Mouse (Mus musculus) yolk sac, embryonic 10.5 days (tissue): ENCODE data around the gene Sobp.

ENCODE experiments used
- DNase-seq: peaks from one replicate; pipeline ENCODE4 v3.0.0-alpha.2; 2017; ENCODE audit warnings: low spot score

Gene Sobp

DNA sequence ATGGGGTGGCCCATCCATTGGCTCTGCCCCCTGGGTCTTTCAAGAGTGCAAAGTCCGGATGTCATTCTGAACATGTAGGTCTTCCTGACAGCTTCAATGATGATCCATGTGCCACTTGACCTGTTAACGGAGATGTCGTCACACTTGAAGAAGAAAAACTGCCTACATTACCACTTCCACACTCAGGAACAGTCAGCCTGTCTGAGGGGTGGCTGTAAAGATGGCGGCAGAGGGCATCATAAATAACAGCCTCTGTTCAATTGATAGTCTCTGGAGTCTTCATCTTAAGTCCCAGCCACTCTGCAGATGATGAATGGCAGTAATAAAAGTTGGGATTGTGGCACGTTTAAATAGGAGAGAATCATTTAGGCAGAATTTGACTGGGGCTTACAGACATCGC is 87.4 kb downstream of the Sobp start:
- DNase-seq: no peak

DNA sequence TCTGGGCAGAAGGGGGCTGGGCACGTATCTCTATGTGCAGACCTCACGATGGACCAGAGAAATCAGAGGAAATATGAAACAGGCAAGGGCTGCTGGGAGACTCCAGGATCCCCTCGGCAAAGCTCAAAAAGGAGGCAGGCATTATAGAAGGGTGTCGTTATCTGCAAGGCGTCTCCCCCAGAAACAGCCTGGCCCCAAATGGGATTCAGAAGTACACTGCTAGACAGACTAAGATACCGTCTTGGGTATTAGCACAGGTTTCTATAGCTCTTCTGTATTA is 90.3 kb downstream of the Sobp start:
- DNase-seq: no peak

DNA sequence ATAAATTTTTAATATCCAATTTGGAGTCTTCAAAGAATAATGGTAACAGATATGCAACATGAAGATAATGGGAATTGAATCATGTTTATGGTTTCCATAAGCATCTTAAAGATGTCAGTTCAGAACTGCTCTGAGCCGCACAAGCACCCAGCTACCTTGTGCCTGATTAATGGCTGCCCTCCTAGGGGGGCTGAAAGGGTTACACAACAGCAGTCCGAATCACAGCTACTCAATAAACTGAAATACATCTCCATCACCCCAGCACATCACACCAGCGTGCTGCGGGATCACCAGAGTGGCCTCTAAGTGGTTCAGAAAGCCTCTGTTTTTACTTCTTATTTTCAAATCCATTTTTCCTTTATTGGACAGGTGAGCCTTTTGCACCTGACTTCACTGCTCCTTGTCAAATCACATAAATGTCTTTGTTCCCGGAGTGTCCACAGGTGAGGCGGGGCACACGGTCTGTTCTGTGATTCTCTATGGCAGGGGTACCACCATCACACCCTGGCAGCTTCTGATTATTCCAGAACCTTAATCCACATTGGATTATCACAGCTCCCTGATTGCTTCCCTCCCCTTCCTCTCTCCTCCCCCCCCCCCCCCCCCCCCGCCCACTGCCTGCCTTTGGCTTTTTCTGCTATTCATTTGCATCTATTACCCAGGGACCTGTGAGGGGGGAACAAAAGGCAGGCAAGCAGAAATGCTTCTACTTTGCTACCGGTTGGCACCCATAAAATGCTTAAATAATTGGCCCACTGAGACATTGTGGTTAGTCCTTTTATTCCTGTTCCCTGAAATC is 90.8 kb downstream of the Sobp start:
- no peak for DNase-seq

DNA sequence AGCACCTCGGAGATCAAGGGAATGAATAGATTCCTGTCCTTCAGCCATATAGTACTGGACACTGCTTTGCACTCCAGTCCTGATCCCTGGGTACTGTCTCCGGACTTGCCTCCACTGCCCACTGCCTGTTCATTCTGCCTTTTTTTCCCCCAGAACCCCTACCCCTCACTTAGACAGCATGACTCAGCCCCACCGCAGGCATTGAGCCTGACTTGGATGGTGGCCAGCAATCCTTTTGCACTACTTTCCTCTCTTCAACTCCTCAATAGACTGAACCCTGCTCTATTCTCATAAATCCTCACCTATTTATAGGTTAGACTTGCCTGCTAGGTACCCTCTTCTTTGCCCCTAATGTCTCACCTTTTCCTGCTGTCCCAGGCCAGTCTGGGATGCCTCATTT is 93.0 kb downstream of the Sobp start:
- no peak for DNase-seq

DNA sequence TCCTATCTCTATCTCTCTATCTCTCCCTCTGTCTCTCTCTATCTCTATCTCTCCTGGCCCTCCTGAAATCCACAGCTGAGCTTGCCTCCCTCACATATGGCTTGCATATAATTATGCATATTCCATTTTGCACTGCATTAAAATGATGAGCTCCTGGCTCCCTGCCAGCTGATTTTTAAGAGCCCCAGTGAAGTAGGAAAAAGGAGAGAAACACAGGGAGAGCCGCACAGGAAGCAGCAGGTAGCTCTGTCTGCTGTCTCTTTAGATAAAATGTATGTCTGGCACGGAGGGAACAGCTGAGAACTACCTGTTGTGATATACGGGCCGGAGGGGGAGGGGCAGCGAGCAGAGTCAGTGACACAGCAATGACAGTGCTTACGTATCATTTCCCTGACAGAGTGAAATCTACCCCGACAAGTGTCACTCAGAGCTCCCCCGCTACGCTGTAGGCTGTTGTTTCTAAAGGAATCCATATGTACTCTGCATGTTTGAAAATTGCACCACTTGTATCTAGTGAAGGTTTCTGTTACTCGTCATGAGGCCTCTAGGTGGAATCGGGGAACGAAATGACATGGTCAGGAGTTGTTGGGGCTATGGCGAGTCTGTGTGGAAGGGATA is 98.7 kb downstream of the Sobp start:
- DNase-seq: no peak

DNA sequence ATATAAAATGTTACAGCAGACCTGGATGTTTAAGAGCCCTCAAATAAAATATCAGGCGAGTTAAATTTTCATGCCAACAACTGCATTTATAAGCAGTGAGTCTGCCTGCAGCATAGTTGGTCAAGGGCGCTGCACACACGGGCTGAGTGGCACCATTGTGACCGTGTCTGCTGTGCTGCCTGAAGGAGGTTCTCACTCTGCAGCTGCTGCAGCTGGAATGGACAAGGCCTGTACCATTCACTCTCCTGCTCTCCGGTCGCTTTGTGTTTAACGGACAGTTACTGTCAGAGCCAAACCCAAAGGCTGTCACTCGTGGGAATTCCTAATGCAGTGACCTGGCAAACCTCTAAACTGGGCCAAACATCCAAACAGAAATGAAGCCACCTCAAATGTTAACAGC is 101.0 kb downstream of the Sobp start:
- DNase-seq: no peak

DNA sequence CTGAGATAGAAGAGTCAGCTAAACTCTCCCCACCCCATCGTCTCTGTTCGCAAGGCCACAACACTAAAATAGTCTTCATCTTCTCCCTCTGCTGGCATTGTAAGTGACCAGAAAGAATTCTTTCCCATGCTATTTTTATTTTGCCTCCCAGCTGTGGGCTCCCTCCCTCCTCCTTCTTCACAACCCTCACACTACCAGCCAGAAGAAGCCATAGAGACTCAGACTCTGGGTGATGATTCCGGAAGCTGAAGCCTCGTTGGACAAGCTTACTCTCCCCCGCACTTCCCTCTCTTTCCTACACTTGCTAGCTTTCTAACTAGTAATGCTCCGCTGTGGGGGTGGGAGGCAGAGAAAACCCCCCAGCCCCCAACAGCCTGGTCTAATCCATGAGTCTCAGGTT is 103.4 kb downstream of the Sobp start:
- no peak for DNase-seq

DNA sequence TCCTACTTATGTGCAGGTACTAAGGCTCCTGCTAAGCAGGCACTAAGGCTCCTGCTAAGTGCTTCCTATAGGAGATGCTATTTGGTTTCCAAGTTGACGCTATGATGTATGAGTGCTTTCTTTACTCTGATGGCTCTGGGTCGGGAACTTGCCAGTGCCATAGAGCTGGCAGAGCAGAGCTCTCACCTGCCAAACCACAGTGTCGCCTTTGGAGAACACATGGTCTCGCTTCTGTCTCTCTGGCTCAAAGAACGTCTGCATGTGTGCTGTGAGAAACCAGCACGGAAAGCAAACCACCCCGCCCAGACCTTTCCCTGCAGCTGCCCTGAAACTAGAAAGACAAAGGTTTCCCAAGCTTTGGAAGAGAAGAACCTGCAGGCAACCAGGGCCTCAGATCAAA is 109.0 kb downstream of the Sobp start:
- DNase-seq: no peak

DNA sequence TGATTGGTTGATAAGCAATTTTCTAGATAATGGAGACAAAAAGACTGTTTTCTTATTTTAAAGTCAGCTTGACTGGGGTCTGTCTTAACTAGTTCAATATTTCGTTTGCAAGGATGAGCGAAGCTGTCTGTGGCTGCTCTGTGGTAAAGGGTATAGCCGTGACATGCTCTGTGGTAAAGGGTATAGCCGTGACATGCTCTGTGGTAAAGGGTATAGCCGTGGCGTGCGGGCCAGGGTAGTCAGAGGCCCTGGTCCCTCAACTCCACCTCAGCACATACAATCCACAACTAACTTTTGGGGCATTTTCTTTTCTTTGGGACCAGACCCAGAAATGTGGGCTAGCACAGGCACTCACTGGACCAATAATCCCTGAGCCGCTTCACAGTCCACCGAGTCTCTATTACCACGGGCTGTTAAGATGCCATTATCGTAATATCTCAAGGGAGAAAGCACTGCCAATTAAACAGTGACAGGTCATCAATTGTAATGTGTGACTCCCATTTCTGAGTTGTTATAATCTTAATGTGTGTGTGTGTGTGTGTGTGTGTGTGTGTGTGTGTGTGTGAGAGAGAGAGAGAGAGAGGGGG is 112.7 kb downstream of the Sobp start:
- no peak for DNase-seq

DNA sequence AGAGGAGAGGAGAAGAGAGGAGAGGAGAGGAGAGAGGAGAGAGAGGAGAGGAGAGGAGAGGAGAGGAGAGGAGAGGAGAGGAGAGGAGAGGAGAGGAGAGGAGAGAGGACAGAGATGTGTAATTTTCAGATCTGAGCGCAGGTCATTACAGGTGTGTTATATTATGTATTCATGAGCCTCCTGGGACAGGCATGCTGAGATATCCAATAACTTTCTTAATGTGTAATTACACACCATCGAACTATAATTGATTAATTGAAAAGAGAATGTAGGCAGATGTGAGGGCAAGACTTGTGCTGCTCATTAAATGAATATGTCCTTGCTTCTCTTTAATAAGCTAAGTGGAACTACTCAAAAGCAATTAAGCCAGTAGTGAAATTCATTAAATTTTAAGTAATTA is 118.9 kb downstream of the Sobp start:
- DNase-seq: no peak

DNA sequence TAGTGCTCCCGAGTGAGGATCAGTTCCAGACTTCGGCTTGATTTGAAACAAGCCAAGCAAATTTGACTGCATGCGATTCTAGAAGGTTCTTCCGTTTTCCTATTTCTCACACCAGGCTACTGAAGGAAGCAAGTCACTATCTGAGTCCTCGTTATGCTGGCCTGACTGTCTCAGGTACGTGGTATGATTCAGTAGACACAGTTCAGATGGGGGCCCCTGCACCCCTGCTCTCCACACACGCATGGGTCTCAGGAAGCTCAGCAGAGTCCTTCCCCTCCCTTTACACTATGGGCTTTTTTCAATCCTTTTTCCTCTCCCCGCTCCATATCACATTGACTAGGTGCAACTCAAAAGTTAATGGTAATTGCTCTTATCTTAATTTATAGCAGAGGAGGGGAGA is 119.6 kb downstream of the Sobp start:
- DNase-seq: no peak

DNA sequence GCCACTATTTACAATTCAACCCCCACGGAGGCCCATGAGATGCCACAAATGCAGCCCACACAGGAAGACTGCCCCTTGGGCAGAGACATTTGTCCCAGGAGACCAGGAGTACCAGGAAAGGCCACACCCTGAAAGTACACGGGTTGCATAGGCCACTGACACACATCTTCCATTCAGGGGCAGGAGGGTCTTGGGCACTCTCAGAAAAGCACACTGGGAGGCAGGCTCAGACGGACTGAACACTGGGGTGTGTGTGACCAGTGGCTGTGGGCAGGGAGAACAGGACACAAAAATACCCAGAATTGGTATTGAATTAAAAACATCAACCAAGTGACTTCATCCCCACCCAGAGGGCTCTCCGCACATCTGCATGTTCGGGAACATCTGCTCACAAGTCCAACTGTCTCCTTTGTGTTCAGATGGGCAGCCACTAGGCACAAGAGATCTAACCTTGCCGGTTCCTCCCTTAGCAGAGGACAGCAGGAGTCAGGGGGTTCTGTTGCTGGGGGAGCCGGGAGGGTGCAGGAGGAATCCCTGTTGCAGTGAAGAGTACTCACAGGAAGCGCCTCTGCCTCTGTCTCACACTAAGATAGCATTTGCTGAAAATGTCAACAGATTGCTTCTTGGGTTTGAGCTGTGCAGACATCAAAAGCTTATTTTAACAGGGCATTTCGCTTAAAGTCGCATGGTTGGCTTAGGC is 120.3 kb downstream of the Sobp start:
- no peak for DNase-seq

DNA sequence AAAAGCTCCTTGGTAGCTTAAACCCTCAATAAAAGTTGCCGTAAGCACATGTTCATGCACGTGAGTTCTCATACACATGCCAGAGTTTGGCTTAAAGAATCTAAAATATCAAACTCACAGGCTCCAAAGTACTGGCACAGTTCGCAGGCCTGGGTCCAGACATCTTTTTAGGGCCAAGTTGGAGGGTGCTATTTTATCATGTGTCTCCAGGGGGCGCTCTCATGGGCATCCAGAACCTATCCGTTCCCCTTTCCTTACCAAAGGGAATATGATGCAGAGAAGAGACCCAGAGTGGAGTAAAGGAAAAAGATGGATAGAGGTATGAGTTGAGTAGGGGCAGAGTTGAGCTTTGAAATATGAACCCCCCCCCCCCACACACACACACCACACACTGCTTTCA is 121.9 kb downstream of the Sobp start:
- no peak for DNase-seq

DNA sequence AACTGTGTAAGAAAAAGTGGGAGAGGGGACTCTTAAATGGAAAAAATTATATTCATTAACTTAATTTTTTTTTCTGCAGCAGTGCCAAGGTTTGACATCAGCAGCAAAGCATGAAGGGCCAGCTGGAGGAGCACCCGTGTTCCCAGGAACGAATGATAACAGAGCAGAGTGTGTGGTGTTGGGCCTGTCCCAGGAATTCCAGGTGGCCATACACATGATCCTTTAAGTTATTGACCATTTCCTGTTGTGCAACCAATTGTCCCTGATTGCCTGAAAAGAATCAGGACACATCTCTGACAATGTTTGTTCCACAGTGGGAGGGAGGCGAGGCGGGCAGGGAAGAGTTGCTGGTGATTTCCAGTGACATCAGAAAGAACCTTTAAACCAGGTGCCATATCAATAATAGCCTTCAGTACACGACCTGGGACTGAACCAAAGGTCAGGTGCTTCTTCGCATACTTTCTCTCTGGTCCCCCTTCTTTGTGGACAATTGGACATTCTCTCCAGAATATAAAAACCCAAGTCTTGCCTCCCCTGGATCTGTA is 126.5 kb downstream of the Sobp start:
- DNase-seq: no peak

DNA sequence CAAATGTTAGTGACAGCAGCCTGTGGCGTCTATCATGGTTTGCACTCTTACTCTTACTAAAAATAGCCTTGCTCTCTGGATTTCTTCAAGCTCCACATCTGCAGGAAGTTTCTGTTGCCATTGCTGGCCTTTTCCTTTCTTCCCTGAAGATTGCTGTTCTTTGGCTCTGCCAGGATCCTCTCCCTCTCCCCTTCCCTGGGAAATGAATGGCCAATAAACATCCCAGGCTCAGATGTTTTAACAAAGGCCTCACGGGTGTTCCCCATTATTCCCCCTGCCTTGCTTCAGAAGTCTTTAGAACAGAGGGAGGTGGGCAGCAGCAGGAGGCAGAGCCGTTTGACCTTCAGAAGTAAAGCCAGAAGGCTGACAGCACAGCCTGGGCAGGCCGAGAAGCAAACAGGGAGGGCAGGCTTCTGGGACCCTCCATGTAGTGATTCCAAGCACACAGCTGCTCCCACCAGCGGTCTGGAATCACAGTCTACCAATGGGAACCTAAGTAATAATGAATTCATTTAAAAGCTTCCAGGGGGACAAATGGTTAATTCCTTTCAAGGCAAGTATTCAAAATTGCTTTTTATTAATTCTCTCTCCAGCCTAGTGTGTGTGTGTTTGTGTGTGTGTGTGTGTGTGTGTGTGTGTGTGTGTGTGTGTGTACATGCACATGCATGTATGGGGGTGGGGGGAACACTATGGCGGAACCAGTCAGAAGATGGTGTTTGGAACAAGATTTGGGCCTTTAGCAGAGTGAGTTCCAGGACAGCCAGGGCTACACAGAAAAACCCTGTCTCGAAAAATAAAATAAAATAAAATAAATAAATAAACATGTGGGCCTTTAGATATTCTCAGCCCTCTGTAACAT is 130.8 kb downstream of the Sobp start:
- peak; percentile 18 for DNase-seq

DNA sequence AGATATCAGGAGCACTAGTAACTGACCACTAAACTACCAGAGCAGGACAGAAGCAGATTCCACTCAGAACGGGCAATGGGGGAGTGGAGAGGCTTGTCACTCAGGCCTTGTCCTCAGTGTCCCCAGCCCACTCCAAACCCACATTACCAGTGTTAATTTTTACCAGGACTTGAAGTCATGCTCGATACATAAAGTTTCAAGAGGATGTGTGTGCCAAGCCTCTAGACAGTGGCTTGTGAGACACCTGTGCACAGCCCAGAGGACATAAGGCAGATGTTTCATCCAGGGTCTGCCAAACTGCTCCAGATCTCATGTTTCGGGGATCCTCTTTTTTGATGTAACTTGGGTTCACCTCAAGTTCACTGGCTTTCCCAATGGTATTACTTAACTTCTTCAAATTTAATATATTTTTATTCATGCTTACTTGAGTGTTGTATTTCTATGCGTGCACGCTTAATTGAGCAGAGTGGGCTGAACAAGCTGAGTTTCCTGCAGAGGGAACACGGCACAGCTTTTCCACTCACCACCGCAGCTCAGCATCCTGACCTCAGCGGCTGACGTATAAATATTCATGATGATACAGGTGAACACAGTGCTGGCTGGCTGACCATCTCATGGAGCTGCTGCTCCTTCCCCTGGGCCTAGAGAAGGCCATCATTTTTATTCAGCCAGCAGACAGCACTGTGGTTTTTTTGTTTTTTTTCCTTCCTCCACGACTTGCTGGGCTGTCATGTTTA is 131.6 kb downstream of the Sobp start:
- DNase-seq: no peak

DNA sequence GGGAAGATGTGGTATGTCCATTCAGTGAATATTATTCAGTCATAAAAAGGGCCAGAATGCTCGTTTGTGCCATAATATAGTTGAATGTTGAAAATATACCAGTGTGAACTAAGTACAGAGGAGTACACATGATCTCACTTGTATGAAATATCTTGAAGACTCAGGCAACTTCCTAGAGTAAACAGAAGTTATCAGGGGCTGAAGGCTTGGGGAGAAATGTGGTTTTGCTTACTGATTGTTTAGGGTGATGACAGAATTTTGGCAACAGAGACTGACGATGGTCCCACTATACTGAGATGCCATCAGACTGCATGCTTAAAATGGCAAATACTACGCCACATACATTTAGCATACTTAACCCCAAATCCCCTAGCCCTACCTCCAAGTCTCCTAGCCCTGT is 132.5 kb downstream of the Sobp start:
- DNase-seq: no peak

DNA sequence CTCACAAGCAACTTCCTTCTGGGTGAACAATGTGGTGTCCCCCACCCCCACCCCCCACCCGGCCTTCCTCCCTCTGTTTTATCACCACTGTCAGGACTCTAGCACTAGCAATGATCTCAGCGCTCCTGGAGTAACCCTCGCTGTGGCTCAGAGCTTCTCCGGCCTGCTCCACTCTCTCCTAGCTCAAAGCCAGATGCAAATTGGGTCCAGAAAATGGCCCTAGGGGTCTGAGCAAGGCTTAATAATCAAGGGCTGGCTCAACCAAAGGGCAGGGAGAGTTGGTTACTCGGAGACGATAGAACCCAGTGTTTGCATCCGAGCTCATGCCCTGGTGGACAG is 136.9 kb downstream of the Sobp start:
- DNase-seq: no peak

DNA sequence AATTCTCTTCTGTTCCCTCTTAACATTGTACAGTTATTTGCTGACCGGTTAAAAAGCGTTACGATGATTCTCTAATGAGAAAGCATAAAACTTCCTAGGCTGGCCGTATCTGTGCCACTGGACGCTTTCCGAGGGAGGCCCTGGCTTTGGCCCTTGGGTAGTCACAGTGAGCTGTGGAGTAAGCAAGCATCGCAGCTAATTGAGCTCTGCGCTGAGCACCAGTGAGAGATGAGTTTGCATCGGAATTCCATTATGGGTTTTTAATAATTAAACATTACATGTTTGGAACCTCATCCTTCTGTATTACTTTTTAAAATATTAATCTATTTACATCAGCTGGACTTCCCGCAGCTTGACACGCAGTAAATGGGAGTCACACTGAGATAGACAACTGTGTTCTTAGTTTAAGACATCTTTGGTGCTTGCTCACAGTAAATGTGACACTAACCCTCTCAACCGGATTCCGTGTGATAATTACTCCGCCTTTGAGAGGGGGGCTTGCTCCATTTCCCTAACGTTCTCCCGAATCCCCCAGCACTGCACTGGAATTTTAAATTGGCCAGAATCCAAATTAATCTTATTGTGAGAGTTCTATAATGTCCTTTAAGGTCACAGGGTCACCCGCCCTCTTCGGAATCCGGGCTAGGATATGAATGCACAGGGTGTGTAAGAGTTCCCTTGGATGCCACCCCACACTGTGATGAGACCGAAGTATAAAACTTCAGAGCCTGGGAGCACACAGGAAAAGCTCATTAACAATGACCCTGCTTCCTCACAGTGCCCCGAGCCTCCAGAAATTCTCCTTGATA is 137.5 kb downstream of the Sobp start:
- DNase-seq: no peak

DNA sequence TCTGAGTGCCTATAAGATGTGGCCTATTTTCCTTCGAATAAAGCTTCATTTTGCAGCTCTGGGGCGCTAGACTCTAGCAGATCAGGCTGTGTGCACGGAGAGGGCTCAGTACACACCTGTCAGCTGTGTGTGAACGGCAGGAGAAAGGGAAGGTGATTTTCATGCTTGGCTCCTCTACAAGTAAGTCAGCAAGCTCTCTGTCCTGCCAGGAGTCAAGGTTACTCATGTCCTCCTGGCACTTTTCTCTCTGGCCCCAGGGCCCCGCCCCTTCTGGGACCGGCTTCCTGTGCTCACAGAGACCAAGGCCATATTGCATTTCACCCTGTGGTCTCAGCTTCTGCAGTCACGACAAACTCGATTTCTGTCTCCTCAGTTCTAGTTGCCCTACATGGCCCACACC is 138.8 kb downstream of the Sobp start:
- DNase-seq: no peak

DNA sequence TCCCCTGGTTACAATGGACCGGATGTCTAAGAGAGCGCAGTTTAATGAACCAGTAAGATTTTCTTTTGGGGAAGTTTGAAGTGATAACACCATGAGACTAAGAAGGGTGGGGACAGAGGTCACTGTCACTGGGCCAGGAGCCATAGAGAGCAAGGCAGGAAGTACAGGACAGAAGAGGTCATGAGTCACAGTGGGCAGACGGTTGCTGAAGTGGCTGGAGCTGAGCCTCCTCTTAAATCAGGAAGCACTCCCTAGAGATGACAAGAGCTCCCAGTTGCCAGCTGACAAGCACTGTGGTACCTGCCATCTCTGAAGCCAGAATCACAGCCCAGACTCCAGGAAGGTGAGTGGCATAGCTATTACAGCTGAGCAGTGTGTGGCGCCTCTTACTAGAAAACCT is 139.5 kb downstream of the Sobp start:
- DNase-seq: no peak
